Mouse (Mus musculus) thymus, postnatal 36 days (tissue): Measurements from ENCODE around the gene P2rx1.

ENCODE experiments used
- DNase-seq, 2 experiments: peaks; one replicate each; pipeline ENCODE4 v3.0.0; 2022; ENCODE audit warnings: mixed read lengths in 2 of 2

Gene P2rx1

DNA sequence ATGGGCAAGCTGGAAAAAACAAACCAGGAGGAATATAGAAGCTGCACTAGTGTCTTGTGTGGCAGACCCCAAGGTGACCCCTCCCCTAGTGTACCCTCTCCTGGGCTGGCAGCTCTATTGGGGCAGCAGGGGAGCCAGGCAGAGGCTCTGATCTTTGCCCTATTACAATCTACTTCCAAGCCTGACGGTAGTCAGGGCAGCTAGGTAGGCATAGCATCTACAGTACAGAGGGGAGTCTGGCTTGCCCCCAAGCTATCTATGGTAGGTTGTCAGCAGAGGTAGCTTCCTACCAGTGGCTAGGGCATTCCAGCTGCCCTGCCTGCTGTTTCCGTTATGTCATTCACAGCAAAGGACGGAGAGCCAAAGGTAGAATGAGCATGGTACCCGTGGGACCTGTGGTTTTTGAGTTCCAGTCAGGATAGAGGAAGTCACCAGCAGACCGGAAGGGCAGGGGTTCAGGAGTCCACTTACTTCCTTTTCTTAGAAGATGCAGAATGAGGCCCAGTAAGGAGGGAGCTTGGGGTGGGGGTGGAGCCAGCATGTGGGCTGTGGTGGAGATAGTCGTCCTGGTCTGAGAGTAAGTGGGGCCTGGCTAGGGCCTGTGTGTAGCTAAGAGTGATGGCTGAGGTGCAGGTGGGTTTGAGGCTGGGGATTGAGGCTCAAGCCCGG is 25.5 kb downstream of the P2rx1 start:
- DNase-seq = no peak

DNA sequence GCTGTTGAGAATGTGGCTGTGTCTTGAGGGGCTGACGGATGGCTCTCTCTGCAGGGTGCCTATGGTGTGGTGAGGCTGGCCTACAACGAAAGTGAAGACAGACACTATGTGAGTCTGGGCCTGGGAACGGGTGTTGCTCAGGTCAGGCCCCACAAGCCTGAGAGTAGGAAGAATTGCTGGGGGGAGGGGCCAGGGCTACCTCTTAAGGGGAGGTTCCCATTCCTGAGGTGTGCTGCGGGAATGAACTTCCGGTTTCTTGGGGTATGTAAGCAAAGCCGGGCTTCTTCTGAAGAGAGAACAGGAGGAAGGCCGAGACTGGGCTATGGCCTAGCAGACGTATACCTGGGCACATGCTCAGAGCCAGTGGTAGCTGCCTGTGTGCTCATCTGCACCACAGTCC is 28.1 kb downstream of the P2rx1 start:
- DNase-seq = no peak

DNA sequence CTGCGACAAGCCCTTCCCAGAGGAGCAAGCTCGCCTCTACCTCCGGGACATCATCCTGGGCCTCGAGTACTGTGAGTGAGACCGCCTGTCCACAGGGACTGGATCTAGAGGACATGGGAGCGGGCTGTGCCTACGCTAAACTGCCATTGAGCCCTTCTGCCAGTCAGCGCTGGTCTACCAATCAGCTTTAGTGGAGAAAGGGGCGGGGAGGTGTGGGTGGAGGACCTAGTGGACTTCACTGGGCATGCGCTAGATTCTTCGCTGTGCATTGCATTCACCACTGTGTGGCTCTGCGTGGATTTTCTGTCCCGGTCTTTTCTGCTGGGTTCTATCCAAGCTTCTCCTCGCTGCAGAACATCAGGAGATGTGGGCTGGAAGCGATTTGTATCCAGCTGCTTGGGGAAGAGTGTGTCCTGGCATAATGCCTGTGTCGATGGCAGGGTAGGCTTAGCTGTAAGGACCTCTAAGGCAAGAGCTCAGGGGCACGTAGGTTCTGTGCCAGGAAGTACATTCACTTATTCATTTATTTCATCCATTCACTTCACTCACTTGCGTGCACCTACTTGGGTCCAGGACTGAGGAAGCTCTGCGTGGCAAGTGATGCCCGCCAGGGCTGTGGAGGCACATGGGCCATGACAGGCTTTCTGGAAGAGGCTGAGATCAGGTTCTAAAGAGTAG is 32.1 kb downstream of the P2rx1 start:
- peak; percentile 58 to 63 for DNase-seq

DNA sequence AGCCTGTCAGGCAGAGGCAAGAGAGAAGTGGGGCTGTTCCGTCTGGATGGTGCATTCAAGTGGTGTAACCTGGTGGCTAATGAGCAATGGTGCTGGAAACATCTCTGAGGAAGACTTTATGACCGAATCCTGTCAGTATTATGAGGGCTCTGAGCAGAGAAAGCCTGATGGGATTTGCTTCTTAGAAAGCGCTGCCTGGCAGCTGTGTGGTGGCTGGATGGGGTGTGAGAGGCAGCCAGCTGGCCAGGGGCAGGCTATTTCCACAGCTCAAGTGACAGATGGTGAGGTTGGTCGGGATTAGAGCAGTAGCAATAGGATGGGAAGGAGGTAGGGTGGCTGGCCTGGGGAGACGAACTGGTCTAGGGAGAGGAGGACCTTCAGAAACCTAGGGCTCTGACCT is 32.6 kb downstream of the P2rx1 start:
- no peak for DNase-seq

DNA sequence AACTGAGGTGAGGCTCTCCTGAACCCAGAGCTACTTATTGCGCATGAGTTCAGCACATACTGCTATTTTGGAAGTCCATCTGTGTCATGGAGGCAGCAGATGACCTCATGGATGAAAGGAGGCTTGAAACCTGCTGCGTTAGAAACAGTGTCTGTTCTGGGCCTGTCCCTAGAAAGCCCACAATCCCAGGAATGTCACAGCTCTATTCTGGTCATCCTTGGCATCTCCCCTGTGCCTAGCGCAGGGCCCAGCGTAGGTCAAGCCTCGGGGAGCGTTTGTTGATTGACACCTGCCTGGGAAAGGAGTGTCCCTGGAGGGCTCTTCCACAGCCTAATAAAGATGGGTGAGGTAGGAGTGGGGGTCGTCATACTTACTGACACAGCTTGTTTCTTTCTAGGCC is 37.2 kb downstream of the P2rx1 start:
- no peak for DNase-seq

DNA sequence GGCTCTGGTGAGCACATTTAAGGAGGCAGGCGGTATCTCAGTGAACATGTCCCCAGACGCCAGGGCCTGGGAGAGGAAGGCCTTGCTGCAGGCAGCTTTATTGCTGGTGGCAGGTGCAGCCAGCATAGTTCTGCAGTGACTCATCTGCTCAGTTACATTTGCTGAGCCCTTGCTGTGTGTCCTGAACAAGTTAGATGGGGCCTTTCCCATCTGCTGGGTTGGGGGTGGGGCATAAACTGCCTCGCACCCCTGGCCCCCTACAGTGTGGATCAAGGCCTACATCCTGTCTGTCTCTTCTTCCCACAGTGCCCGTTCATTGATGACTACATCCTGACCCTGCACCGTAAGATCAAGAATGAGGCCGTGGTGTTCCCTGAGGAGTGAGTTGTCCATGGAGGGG is 38.0 kb downstream of the P2rx1 start:
- DNase-seq = no peak

DNA sequence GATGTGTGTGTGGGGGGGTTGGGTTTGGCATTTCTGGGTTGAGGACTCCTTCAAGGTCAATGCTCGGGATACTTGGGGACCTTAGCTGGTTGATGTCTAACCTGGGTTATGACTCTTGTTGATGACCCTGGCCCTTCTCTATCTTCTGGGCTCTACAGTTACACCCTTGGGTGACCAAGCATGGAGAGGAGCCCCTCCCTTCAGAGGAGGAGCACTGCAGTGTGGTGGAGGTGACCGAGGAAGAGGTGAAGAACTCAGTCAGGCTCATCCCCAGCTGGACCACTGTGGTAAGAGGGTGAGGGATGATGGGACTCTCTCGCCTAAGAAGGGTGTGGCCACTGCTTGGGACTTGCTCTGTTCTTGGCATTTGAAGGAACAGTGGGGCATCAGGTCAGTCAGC is 38.8 kb downstream of the P2rx1 start:
- no peak for DNase-seq

DNA sequence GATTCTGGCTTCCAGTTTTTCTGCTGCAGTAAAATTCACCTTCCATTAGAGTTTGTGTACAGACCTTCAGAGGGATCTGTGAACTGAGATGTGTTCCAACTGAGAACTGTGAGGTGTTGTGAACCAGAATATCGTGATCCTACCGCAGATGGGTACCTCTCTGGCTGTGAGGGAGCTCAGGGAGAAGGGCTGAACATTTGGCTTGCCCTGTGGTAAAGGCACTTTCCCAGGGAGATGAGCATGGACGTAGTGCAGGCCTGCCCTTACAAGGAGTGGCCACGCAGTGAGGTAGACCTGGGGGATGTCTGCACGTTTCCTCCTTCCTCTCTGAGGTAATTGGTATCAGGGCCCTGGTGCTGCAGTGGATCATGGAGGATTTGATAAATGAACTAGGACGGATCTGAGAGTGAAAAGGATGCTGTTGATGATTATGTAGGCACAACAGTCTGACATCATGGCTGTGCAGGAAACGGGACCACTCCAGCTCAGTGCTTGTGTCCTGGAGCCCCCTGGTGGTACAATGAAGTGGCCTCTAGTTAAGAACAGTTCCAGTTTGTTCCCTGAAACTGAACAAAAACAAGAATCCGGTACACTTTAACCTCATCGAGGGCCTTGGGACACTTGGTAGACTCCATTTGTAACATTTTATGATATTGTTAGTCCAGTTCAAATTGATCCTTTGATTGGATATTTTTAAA is 40.3 kb downstream of the P2rx1 start:
- DNase-seq = peak; percentile 68 to 69

DNA sequence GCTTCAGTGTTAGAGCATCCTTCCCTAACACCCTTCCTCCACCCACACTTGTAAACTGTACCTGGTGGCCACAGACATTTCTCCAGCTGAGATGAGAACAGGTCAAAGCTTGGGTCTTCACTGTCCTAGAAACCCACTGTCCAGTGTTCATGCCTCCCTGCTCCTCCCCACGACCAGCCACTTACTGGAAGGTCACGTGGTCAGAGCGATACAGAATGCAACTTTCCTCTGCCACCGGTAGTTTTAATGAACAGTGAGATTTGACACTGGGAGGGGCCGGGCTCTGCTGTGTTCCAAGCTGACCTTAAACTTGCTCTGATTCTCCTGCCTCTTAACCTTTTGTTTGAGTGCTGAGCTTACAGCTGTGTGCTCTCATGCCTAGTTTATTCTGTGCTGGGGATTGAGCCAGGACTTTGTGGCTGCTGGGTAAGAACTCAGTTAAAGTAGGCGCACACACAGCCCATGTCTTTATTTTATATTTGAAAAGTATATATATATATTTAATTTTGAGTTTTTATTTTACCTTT is 45.4 kb downstream of the P2rx1 start:
- DNase-seq = no peak

DNA sequence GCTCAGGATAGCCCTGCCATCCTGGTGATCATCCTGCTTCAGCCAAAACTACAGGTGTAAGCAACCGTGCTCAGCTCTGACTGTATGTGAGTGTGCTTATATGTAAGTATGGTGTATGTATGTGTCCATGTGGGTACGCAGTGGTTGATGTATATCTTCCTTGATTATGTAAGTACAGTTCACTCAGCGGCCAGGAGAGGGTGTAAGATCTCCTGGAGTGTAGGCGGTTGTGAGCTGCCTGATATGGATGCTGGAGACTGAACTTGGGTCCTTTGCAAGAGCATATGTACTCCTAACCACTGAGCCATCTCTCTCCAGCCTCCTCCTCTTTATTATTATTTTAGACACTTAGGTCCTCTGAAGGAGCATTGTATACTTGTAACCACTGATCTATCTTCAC is 45.9 kb downstream of the P2rx1 start:
- no peak for DNase-seq

DNA sequence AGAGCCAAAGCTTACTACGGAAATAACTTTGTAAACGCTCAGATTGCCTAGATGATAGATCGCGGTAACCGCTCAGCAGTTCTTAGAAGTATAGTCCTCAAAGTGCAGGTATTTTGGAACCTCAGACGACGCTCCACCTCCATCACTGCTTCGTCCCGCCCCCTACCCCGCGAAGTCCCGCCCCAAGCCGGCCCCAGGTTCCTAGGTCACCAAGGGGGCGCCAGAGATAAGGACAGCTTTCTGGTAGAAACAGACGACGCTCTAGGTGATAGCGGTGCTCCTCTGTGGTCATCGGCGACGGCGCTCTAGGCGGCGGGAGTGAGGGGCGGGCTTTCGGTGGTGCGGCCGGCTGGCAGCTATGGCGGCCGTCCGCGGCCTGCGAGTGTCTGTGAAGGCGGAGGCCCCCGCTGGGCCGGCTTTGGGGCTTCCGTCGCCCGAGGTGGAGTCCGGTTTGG is 48.7 kb downstream of the P2rx1 start, which contains the start of gene Ncbp3:
Ncbp3 (plus strand) TSS at position 242 of the 455 bp plus-strand sequence.
- DNase-seq = peak; percentile 96 to 99

DNA sequence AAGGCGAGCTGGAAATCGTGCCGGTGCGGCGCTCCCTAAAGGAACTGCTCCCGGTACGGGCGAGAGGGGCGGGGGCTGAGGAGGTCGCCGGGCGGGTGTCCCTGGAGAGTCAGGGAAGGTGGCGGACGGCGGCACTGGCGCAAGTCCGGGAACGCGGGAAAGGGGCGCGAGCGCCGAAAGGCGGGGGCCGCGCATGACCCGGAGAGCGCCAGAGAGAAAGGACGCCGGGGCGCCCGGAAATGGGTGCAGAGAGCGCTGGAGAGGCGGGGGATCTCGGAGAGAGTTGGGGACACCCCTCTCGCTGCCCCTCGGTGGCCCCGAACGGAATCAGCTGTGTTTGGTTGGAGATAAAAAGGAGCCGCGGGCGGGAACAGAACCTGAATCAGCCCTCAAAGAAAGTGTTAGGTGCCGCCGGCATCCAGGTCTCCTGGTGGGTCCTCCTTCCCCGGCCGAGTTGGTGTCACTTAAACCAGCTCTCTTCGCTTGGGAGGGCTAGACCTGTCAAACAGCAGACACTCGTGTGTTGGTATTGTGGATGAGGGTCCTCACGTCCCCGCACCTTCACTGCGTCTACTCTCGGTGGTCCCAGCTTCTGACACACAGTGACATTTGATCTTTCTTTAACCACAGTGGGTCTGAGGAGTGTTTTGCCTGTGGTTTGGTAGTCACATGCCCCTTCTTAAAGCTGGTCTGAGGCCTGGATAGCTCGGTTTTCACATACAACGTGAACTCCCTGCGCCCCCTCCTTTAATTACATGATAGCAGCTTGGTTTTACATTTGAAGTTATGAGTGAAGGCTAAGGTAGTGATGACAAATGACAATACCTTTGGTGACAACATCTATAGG is 49.4 kb downstream of the P2rx1 start:
- peak; percentile 77 to 79 for DNase-seq

DNA sequence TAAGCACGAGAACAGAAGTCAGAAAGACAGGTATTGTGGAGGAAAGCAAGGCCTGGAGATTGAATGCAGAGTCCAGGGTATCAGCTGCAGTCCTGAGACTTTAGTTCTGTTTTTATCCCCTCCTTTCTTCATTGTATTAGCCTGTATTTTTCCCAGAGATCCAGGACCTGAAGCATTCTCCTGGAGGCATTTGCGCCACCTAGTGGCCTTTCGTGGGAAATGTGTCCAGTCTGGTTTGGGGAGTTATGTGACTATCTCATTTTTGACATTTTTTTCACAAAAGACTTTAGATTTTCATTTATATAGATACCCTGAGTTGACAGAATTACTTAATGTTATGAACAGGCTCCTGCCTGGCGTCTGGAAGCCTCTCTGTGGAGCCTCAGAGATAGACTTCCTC is 50.4 kb downstream of the P2rx1 start:
- DNase-seq = peak; percentile 49 to 56

DNA sequence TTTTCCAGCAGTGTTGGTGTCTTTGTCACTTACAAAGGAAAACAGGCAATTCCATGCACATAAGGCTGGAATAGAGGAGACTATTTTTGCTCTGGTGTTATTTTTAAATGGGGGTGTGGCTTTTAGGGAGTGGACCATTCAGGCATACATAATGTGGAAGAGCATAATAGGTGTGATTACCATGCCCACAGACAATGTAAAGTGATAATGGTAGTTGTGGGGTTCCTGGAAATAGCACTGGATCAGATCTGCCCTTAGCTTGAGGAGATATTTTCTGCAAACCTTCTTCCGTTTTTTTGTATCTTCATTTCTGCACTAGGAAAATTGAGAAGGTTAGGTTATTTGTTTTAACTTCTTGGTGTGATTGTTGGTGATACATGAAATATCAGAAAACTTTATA is 53.9 kb downstream of the P2rx1 start:
- DNase-seq = no peak

DNA sequence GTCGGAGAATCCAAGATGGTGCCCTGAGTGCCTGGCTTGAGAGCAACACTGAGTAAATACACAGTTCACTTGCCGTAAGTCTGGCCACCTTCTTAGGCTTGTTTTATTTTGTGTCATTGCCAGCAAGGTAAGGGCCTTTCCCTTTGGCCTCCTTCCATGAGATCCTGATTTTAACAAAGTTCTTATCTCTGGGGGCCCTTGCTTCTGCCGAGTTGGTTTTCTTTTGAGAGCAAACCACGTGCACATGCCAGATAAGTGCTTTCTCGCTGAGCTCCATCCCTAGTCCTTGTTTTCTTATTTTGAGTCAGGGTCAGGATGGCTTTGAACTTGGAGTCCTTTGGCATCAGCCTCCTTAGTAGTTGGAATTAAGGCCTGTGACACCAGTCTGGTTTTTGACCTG is 58.8 kb downstream of the P2rx1 start:
- DNase-seq = no peak

DNA sequence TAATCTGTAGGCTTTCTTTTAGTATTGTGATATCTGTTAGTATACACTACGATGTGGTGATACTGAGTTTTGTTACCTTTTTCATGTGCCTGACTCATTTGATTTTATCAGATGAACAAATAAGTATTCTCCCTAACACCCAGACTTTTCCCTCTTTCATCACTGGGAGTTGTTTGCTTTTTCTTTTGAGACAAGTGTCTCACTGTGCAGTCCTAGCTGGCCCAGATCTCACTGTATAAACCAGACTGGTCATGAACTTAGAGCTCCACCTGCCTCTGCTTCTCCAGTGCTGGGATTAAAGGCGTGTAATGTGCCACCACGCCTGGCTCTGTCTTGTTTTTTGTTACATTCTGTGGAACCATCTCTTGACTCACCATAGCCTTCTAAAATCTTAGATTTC is 60.7 kb downstream of the P2rx1 start:
- DNase-seq = no peak

DNA sequence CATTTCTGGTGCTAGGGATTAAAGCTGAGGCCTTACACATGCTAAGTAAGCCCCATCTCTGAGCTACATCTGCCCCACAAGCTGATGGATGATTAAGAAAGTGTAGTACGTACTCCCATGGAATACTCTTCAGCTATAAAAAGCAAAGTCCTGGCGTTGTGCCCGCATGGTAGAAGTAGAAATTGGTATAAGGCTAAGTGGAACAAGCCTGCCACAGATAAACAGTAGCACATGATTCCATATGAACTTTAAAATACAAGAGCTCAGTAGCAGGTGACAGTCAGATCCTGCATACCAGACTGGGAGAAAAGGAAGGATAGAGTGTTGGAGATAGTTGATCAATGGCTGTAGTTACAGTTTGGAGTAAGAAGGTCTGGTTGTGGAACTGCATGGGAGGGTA is 62.5 kb downstream of the P2rx1 start:
- no peak for DNase-seq
